Mouse (Mus musculus) G1E (cell line): ENCODE results near the gene Cux1. TPM values are rescaled to one million over a fixed set of nuclear protein-coding genes. Genes with fewer than 3 reads are reported as not detected.

ENCODE experiments used
- ATAC-seq: 2 replicates; pipeline ENCODE4 v1.8.0; 2016; ENCODE audit warnings: mild to moderate bottlenecking; ENCODE audit not compliant: insufficient number of reproducible peaks, poor library complexity, low FRiP score, severe bottlenecking; ENCODE audit errors: extremely low read depth
- DNase-seq: peaks from one replicate; pipeline ENCODE4 v3.0.0; 2012; ENCODE audit warnings: low spot score
- H3K27me3 ChIP-seq: 2 replicates; pipeline ENCODE4 v1.6.1; 2012; ENCODE audit warnings: mild to moderate bottlenecking, low read length, inconsistent platforms; ENCODE audit not compliant: insufficient read depth
- H3K36me3 ChIP-seq: replicated peaks from 2 replicates; pipeline ENCODE3; 2012; ENCODE audit warnings: mild to moderate bottlenecking, inconsistent platforms
- H3K4me1 ChIP-seq: 2 replicates; pipeline ENCODE4 v1.6.1; 2012; ENCODE audit warnings: low read depth, low read length, inconsistent platforms, mixed read lengths; ENCODE audit not compliant: insufficient read depth
- H3K4me3 ChIP-seq: 2 replicates; pipeline ENCODE4 v1.5.1; 2012; ENCODE audit warnings: low read depth, mild to moderate bottlenecking, inconsistent platforms, low read length, moderate library complexity, mixed read lengths
- H3K9me3 ChIP-seq: replicated peaks from 2 replicates; pipeline ENCODE4 v1.6.1; 2012; ENCODE audit warnings: inconsistent platforms
- CTCF ChIP-seq: IDR thresholded peaks from 2 replicates; pipeline ENCODE4 v1.5.1; 2012; ENCODE audit warnings: low read depth, low read length, inconsistent platforms, mixed read lengths
- GATA1 ChIP-seq: IDR thresholded peaks from 2 replicates; pipeline ENCODE4 v1.6.1; 2012; ENCODE audit warnings: borderline replicate concordance, low read length, inconsistent platforms, mixed read lengths
- GATA2 ChIP-seq: IDR thresholded peaks from 2 replicates; pipeline ENCODE4 v1.6.1; 2012; ENCODE audit warnings: low read depth, low read length, inconsistent platforms, borderline replicate concordance
- POLR2AphosphoS5 ChIP-seq: IDR thresholded peaks from 2 replicates; pipeline ENCODE4 v1.6.1; 2012; ENCODE audit warnings: low read depth, low read length, inconsistent platforms; ENCODE audit not compliant: insufficient replicate concordance
- TAL1 ChIP-seq: conservative IDR thresholded peaks from 2 replicates; pipeline ENCODE4 v1.6.1; 2012; ENCODE audit warnings: low read depth, low read length, inconsistent platforms, mixed read lengths
- polyA plus RNA-seq: library from polyadenylated mRNA; stranded (reverse); fragments of >175 nt; gene quantifications from 2 replicates; pipeline ENCODE4 v1.2.3, GENCODE M21; 2012
- total RNA-seq, 2 experiments: library from RNA; stranded (forward) in 1 of 2; stranded (reverse) in 1 of 2; fragments of 200-1000 nt in 1 of 2; fragments of >200 nt in 1 of 2; fragmentation: Nextera tagmentation in 1 of 2; gene quantifications; 2 replicates each; pipeline ENCODE4 v1.2.3; 2014 to 2017

Gene Cux1
- total and polyA plus RNA-seq, 3 experiments, result 0.03 to 0.11 TPM; not detected in 1

- H3K4me1 ChIP-seq, result no peaks in the 10 kb centered on the region
- no peak overlapping the region for H3K4me3 ChIP-seq
- DNase-seq (no peak), ATAC-seq (no peak)
- H3K27me3 ChIP-seq, result 0 out of 2 replicates have a peak, but pooled peaks cover 4% of the 10 kb centered on the region
- H3K9me3 ChIP-seq, result no peaks in the 10 kb centered on the region
- H3K36me3 ChIP-seq, result no peaks in the 10 kb centered on the region
- no peak for TF ChIP-seq GATA1
- TF ChIP-seq GATA2, result no peak
- TF ChIP-seq TAL1, result no peak
- peak; percentile 8; the same call in 1 of the 2 replicates for TF ChIP-seq CTCF
- no peak for TF ChIP-seq POLR2AphosphoS5
Observed at GRCm38 (mm10) chr5:136525896-136526544, 41.3 kb downstream of the Cux1 start.

- H3K4me3 ChIP-seq, result no peak overlapping the region
- H3K36me3 ChIP-seq, result no peaks in the 10 kb centered on the region
- H3K4me1 ChIP-seq, result no peaks in the 10 kb centered on the region
- no peaks in the 10 kb centered on the region for H3K9me3 ChIP-seq
- TF ChIP-seq GATA1, result no peak
- no peak for TF ChIP-seq POLR2AphosphoS5
- TF ChIP-seq GATA2, result no peak
- TF ChIP-seq TAL1, result no peak
- TF ChIP-seq CTCF, result no peak
- DNase-seq (no peak), ATAC-seq (no peak)
- H3K27me3 ChIP-seq, result 0 out of 2 replicates have a peak, but pooled peaks cover 2% of the 10 kb centered on the region
Observed at GRCm38 (mm10) chr5:136522843-136523463, 44.3 kb downstream of the Cux1 start.

- ATAC-seq, result no peak
- TF ChIP-seq GATA2 (no peak), TAL1 (no peak), GATA1 (no peak), CTCF (no peak), POLR2AphosphoS5 (no peak)
- no peaks in the 10 kb centered on the region for H3K9me3 ChIP-seq
- no peaks in the 10 kb centered on the region for H3K4me1 ChIP-seq
- H3K27me3 ChIP-seq, result 0 out of 2 replicates have a peak, but pooled peaks cover 2% of the 10 kb centered on the region
- no peak overlapping the region for H3K4me3 ChIP-seq
- H3K36me3 ChIP-seq, result no peaks in the 10 kb centered on the region
- no peak for DNase-seq
Observed at GRCm38 (mm10) chr5:136521656-136522055, 45.6 kb downstream of the Cux1 start.

GRCm38 (mm10) chr5:136518648-136519437 lies 48.4 kb downstream of the Cux1 start:
- Histone ChIP-seq H3K4me1 (no peaks in the 10 kb centered on the region), H3K4me3 (no peak overlapping the region), H3K27me3 (0 out of 2 replicates have a peak, but pooled peaks cover 2% of the 10 kb centered on the region), H3K36me3 (no peaks in the 10 kb centered on the region), H3K9me3 (no peaks in the 10 kb centered on the region)
- TF ChIP-seq GATA1 (no peak), GATA2 (no peak), TAL1 (no peak), POLR2AphosphoS5 (no peak), CTCF (no peak)
- ATAC-seq (no peak), DNase-seq (no peak)

DNA sequence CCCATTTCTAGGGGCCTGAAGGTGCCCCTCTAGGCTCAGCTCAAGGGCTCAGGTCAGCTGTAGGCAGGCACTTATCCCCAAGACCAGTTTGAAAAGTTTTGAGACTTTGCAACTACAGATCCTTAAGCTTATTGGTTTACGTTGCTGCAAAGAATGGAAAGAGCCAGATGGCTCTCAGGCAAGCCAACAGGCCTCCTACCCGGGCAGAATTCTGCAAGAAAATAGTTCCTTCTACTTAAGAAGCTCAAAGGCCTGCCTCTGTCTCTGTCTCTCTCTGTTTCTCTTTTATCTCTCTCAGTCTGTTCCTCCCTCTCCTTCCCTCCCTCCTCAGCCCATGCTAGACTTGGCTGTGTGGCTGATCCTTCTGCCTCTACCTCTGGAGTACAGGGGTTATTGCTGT lies 49.8 kb downstream of the Cux1 start:
- Histone ChIP-seq H3K27me3 (no peaks in the 10 kb centered on the region), H3K36me3 (no peaks in the 10 kb centered on the region), H3K4me1 (no peaks in the 10 kb centered on the region), H3K4me3 (no peak overlapping the region), H3K9me3 (no peaks in the 10 kb centered on the region)
- no peak for ATAC-seq
- no peak for DNase-seq
- TF ChIP-seq CTCF (no peak), TAL1 (no peak)

DNA sequence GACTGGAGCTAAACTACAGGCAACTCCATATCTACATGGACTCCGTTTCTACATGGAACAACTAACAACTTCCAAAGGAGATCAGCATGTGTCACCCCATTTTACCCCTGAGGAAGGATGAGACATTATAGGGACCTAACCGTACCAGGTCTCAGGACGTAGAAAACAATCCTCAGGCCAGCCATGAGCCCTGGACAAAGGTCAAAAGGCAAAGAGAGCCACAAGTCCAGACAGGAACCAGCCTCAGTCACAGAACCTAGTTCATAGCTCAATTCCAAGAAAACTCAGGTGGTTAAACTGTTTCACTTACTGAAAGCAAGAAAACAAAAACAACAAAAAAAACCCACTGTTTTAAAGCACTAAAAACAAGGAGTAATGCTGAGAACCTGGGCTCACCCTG lies 50.7 kb downstream of the Cux1 start:
- H3K27me3 ChIP-seq, result no peaks in the 10 kb centered on the region
- TF ChIP-seq CTCF, result no peak
- TF ChIP-seq TAL1, result no peak
- no peak for TF ChIP-seq GATA1
- TF ChIP-seq POLR2AphosphoS5, result no peak
- TF ChIP-seq GATA2, result no peak
- DNase-seq (no peak), ATAC-seq (no peak)
- no peaks in the 10 kb centered on the region for H3K36me3 ChIP-seq
- no peaks in the 10 kb centered on the region for H3K9me3 ChIP-seq
- no peaks in the 10 kb centered on the region for H3K4me1 ChIP-seq
- H3K4me3 ChIP-seq, result no peak overlapping the region
